Mouse (Mus musculus): Measurements from ENCODE around the gene Gm4792. TPM values are rescaled to one million over a fixed set of nuclear protein-coding genes. Genes with fewer than 3 reads are reported as not detected.

Gene Gm4792
- total RNA-seq, 1 experiment from 2014 or later = not detected

Other genes starting within 250 kb of the Gm4792 start
- gene Nr2c1, start 150.7 kb downstream of the Gm4792 start, total RNA-seq (2021) = 13.2 and 14.0 TPM in 2 replicates
- gene Ndufa12, start 100.0 kb downstream of the Gm4792 start, total RNA-seq (2021) = 479 and 503 TPM in 2 replicates
- gene Tmcc3, start 13.2 kb upstream of the Gm4792 start, total RNA-seq (2021) = 29.1 and 36.0 TPM in 2 replicates